Mouse (Mus musculus) layer of hippocampus, adult 2 months (tissue): ENCODE results near the gene Vmn1r236. TPM values are rescaled to one million over a fixed set of nuclear protein-coding genes. Genes with fewer than 3 reads are reported as not detected.

Source experiments
- DNase-seq, 2 experiments: peaks; one replicate each; pipeline ENCODE4 v3.0.0; 2022; ENCODE audit warnings: low spot score in 2 of 2
- H3K27ac ChIP-seq: fragments of 200-600 bp; 2 replicates; pipeline ENCODE4 v1.8.1; 2022
- H3K4me3 ChIP-seq: fragments of 200-600 bp; 2 replicates; pipeline ENCODE4 v1.8.1; 2022; ENCODE audit warnings: mild to moderate bottlenecking
- CTCF ChIP-seq: fragments of 200-600 bp; conservative IDR thresholded peaks from 2 replicates; pipeline ENCODE4 v1.8.1; 2022; ENCODE audit warnings: antibody characterized with exemption, mild to moderate bottlenecking, moderate library complexity
- long read RNA-seq, 2 experiments: library from polyadenylated mRNA; stranded (forward); transcript quantifications; one replicate each; pipeline ENCODE4 v2.0.0; 2021; ENCODE audit warnings: borderline mapping rate in 2 of 2
- microRNA-seq, 2 experiments: library from miRNA; unstranded; fragments of <30 nt; microRNA quantifications; one replicate each; pipeline ENCODE4 v1.2.0; 2021
- total RNA-seq, 2 experiments: library from RNA; stranded (reverse); gene quantifications; 2 replicates each; pipeline ENCODE4 v1.2.3; 2021

The Vmn1r236 gene
- total RNA-seq, result not detected
- long read RNA-seq, experiment 1, result 0 reads
- long read RNA-seq, experiment 2, result 0 reads

GRCm38 (mm10) chr17:21282642-21283041 is at the start of gene Vmn1r236:
Vmn1r236 (plus strand) TSS chr17:21282942.
- H3K27ac ChIP-seq, result no peak within 1 kb of the TSS
- DNase-seq, result no peak
- H3K4me3 ChIP-seq, result no peak within 1 kb of the TSS
- no peak for TF ChIP-seq CTCF

GRCm38 (mm10) chr17:21256111-21256510 is 26.6 kb upstream of the Vmn1r236 start, which contains the start of gene Vmn1r235:
Vmn1r235 (plus strand) TSS chr17:21256411.
- Histone ChIP-seq H3K4me3 (no peak within 1 kb of the TSS), H3K27ac (no peak within 1 kb of the TSS)
- no peak for TF ChIP-seq CTCF
- no peak for DNase-seq

GRCm38 (mm10) chr17:21272103-21272502 is 10.6 kb upstream of the Vmn1r236 start:
- peak; percentile 36 to 78 for DNase-seq
- TF ChIP-seq CTCF, result peak; percentile 87
- H3K4me3 ChIP-seq, result no peak overlapping the region
- no peak overlapping the region for H3K27ac ChIP-seq

- H3K4me3 ChIP-seq, result no peak overlapping the region
- no peak for TF ChIP-seq CTCF
These were observed 1.7 kb downstream of the Vmn1r236 start for GRCm38 (mm10) chr17:21284395-21284794.

GRCm38 (mm10) chr17:21289695-21290094 is 7.0 kb downstream of the Vmn1r236 start:
- TF ChIP-seq CTCF, result no peak
- DNase-seq, result no peak
- Histone ChIP-seq H3K27ac (no peak overlapping the region), H3K4me3 (no peak overlapping the region)

More at GRCm38 (mm10) chr17:21284395-21284794, 1.7 kb downstream of the Vmn1r236 start:
- DNase-seq, result no peak
- H3K27ac ChIP-seq, result no peak overlapping the region

GRCm38 (mm10) chr17:21311565-21311964 is 28.8 kb downstream of the Vmn1r236 start, which contains the start of gene Vmn1r237:
Vmn1r237 (plus strand) TSS chr17:21311865.
- no peak within 1 kb of the TSS for H3K4me3 ChIP-seq
- no peak for DNase-seq
- TF ChIP-seq CTCF, result no peak
- H3K27ac ChIP-seq, result no peak within 1 kb of the TSS

Small RNA genes lying within 50 kb of the gene (microRNA-seq; reads per million reads assigned to microRNA genes)
- 0 reads per million in 2 experiments for gene Gm26384

Other genes with a start within 250 kb of the Vmn1r236 start
- not detected for gene Vmn1r234, start 56.9 kb upstream of the Vmn1r236 start, total RNA-seq
- gene Vmn1r235, start 26.5 kb upstream of the Vmn1r236 start, total RNA-seq, result not detected
- not detected for gene Vmn1r237, start 28.9 kb downstream of the Vmn1r236 start, total RNA-seq
- 1 to 10 TPM; 1.3 to 1.7 TPM for gene Zfp677, start 100.8 kb downstream of the Vmn1r236 start, total RNA-seq
- 1 to 10 TPM in 1 of 2 experiments, under 1 TPM in 1; 0.56 to 1.2 TPM for gene Zfp54, start 140.3 kb downstream of the Vmn1r236 start, total RNA-seq
- 1 to 10 TPM; 3.7 to 3.8 TPM for gene Zfp51, start 167.4 kb downstream of the Vmn1r236 start, total RNA-seq
- gene Zfp53, start 206.1 kb downstream of the Vmn1r236 start, total RNA-seq, result 1 to 10 TPM; 5.0 to 5.7 TPM